Mouse (Mus musculus): ENCODE results near the gene Rps12.
A peak's percentile ranks its signal among the peaks of the same experiment; 100 is the strongest.
"Not testable (repeated sequence)": the region's sequence is repeated elsewhere in the genome, so short reads cannot be mapped to it uniquely, and the experiment has no call there.

The Rps12 gene

GRCm38 (mm10) chr10:23787062-23787821 is at the start of gene Rps12:
Gene Rps12 (minus strand): TSS chr10:23787275.
- peak; percentile 95 to 99 for DNase-seq

GRCm38 (mm10) chr10:23836003-23836964 is 49.2 kb upstream of the Rps12 start:
- DNase-seq = no peak

- DNase-seq = no peak
These were observed 39.4 kb upstream of the Rps12 start for GRCm38 (mm10) chr10:23826516-23826915.

DNA sequence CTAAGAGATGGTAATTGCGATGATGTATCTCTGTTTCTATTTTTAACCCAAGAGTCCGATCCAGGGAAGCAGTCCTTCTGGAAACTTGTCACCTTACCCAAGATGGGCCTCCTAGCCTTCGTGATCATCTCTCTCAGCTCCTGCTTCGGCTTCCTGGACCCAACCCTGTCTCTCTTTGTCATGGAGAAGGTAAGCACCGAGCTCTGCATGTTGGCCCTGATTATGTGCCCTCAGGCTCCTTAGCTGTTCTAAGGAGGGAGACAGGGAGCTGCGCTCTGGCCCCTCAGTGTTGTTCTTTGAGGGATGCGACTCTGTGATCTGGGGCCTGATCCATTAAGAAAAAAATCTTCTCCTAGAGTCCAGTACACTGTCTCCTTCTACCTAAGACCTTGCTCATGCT is 29.2 kb upstream of the Rps12 start:
- DNase-seq = no peak

DNA sequence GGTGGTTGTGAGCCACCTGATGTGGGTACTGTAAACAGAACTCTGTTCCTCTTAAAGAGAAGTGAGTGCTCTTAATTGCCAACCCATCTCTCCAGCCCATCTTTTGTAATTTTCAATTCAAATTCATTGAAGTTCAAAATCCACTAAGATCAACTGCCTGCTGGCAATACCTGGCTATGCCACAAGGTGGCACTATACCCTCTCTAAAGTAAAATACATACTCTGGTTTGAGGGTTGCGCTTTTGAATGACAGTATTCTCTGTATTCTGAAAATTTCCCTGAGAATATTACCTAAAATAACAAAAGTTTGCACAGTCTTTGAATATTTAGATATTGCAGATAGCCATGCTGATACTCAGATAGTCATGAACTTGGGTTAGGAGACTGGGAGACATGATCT is 28.1 kb upstream of the Rps12 start:
- DNase-seq = peak; percentile 62 to 77

DNA sequence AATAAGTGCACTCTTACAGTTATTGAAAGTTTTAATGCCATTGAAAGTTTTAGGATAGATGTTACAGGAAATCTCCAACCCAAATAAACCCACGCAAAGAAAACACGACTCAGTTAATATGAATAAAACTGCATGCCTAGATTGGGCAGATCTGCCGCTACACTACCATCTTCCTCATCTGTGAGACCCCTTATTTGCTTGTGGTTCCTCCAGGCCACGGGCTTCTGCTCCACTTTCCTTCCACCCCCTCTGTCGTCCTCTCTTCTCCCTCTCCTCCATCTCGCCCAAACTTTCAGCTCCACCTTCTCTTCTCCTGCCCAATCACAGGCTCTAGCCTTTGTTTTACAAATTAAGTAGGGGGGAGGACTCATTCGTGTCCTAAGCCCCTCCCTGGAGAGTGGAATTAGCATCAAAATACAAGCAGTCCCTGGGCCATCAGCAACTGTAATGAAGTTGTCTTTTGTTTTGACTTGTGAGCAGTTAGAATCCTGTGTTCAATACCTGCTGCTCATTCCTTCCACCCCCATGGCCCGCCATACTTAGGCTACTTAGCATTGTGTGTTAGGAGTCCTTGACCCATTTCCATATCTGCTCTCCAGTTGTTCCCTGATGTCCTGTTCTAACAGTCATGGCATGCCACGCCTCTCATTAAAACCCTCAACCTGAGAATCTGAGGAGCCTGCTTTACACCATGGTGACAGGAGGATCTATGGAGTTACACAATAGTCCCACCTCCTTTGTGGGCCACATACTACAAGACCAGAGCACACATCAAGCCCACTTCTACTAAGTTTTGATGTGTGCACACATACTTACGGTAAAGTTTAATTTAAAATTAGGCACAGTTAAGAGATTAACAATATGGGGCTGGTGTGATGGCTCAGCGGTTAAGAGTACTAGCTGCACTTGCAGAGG is 26.0 kb upstream of the Rps12 start:
- DNase-seq = no peak

GRCm38 (mm10) chr10:23812438-23812759 is 25.3 kb upstream of the Rps12 start:
- DNase-seq = no peak

DNA sequence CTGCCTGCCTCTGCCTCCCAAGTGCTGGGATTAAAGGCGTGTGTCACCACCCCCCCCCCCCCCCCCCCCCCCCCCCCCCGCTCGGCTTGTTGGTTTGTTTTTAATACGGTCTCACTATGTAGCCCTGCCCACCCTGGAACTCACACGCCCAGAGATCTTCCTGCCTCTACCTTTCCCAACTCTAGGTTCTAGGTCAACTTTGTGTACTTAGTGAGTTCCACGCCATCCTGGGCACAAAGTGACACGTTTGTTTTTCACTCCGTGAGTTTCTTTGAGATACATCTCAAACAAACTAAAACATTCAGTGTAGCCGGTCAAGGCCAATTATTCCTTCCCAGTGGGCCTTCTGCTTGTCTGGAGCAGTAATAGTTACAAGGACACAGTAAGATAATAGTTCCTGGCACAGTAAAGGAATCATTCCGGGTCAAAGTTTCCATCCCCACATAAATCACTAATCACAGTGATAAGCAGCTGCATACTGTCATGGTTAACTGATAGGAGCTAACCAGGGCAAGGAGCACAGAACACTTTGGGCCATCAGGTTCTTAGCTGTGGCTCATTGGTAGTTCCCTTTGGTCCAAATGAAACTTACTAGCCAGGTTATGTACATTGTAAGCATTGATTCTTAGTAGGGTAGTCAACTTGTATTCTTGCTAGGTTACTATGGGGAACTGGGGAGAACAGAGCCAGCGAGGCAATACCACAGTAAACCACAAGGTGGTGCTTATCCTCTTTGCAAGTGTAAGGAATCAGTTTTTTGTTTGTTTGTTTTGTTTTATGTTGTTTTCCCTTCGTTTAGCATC is 24.8 kb upstream of the Rps12 start:
- peak; percentile 69 to 73 for DNase-seq

DNA sequence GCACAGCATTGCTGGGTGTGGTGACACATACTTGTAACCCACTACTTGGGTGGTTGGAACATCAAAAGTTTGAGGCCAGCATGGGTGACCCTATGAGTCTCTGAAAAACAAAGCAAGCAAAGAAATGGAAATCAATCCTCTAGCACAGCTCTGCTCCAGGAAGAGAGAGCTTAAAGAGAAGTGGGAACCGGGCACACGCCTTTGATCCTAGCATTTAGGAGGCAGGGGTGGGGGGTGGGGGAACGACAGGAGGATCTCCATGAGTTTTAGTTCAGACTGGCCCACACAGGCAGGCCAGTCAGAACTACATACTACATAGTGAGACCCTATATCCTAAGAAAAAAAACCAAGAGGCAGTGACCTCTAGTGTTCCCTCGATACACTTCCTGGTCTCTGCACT is 19.1 kb upstream of the Rps12 start:
- DNase-seq = no peak

DNA sequence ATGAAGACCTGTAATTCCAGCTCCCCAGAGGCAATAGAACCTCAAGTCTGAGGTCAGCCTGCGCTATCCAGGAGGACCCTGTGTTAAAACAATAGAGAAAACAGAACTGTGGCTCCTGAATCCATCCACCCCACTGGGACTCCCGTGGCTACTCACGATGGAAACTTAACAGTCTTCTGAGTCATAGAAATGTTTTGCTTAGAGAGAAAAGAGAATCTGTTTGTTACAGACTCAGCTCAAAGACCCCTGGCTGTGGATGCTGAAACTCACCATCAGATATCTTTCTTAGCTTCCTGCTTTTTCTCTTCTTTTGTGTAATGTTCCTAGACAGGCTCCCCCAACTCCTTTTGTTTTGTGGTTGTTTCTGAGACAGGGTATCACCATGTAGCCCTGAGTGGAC is 17.6 kb upstream of the Rps12 start:
- DNase-seq = no peak

- DNase-seq = no peak
These were observed 15.8 kb upstream of the Rps12 start for GRCm38 (mm10) chr10:23802911-23803310.

DNA sequence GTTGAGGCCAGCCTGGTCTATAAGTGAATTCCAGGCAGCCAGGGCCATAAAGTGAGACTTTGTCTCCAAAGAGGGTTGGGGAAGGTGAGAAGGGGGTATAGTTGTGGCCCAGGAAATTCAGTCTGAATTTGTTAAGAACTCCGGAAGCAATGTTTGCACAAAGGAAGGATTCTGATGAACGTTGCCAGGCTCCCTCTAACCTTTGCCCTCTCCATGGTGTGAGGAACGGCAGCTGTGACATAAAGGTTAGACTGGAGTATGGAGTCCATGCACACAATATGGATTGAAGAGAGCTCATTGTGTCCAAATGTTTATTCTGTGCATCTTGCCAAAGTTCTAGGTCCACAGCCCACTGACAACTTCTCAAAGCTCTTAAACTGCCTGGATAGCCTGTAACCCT is 12.9 kb upstream of the Rps12 start:
- DNase-seq = no peak

GRCm38 (mm10) chr10:23798142-23798541 is 11.1 kb upstream of the Rps12 start:
- DNase-seq = no peak

DNA sequence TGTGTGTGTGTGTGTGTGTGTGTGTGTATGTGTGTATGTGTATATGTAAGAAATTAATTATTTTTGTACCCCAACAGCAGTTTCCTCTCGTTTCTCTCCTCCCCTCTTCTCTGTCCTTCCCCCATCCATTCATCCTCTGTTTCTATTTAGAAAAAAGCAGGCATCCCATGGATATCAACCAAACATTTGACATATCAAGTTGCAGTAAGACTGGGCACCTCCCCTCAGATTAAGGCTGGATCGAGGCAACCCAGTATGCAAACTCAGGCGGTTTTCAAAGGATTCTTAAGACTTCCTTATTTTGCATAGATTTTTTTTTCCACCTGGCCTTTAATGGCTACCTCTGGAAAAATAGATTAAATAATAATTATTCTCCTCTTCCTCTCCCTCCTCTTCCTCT is 10.5 kb upstream of the Rps12 start:
- DNase-seq = no peak

DNA sequence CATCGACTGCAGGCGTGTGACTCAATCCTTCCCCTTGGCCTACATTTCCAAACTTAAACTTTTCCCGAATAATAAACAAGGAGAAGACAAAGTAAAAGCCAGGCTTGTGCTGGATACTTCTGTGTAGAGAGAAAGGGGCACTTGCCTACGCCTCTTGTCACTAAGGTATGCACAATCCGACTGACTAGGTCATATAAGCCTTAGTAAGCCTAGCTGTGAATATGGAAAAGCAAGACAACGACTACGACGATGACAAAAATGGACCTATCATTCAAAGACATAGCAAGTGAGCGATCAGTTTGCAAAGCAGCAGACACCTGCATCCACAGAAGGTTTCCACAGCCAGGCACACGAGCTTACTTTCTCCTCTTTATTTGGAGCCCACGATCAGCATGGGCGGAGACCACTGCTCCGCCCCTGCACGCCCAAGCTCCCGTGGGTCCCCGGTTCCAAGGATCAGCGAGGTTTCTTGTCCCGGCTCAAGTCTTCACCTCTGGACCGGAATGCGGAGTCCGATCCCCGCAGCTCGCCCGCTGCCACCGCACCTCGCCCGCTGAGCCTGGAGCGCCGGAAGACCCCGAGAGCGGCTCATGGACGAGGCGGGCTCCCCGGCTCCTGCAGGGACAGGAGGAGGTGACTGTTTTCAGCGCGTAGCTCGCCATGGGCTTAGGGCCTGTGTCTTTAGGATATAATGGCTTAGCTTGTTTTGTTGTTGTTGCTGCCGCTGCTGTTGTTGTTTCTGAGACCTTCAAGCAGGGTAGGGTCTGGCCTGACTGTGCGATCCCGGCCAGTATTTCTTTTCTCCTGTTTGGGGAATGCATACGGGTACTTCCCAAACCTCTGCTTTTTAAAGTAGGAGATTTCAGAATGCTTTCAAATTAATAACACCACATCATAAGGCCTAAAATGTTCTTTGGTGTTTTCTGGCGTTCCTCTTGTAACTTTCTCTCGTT is 9.8 kb upstream of the Rps12 start, which contains the start of gene Slc18b1:
TSS of gene Slc18b1 (plus strand) at position 436 of the 953 bp plus-strand sequence.
- DNase-seq = peak; percentile 53 to 61

DNA sequence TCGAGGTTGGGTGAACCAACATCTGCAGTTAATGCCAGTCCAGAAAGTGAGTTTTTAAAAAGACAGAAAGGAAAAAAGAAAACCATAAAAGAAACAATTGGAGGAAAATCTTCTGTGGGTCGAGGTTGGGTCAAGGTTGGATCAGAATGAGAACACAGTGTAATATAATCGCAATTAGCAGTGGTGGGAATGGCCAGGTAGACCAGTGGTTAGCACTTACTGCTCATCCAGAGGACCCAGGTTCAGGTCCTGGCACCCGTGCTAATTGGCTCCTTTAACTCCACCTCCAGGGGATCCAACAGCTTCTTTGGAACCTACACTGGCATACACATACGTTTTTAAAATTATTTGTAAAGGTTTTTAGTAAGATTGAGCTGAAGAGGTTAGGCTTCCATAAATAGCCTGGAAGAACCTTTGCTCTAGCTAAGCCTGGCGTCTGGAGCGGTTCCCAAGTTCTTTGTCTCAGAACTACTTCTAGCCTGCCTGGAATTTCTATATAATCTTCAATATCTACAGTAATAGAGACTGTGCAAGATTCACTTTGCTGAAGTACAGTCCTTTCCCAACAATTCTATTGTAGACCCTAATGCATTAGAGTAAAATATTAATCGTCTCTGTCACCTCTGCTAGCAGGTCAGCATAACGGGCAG is 8.9 kb upstream of the Rps12 start:
- DNase-seq = no peak

- no peak for DNase-seq
These were observed 1.1 kb upstream of the Rps12 start for GRCm38 (mm10) chr10:23788056-23788600.

GRCm38 (mm10) chr10:23786631-23787038 is 440 bp downstream of the Rps12 start:
- not testable (repeated sequence) for DNase-seq

DNA sequence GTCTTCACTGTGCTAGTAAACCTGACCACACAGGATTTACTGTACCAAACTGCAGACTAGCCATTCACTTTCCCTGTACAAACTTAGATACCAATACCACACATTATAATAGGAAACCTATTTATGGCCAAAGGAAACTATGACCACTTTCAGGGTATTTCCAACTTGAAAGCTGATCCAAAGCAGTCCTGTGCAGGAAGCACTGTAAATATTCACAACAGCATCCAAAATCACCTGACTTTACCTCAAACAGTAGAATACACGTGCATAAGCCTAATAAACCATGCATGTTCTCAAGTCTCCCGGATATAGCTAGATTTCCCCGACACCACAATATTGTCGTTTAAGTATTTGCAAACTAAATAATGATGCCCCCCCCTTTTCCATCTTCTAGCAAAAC is 1.0 kb downstream of the Rps12 start:
- no peak for DNase-seq

- DNase-seq = not testable (repeated sequence)
These were observed 1.5 kb downstream of the Rps12 start for GRCm38 (mm10) chr10:23785599-23785998.
